ENCODE assay signal across 24 mouse cellular contexts in genomic region chr12:113277741-113278140, GRCm38 (mm10).
"Had no signal": no experiment of that assay in that cellular context is flagged by ENCODE, and none has a peak within 500 bp of the region (broad histone marks: within the 10 kb centered on the region; RNA-seq: fewer than 3 reads in every experiment).

No protein-coding gene starts in this region.

- H3K9me3 ChIP-seq: heart, embryonic 13.5 days; heart, embryonic 15.5 days; hindbrain, embryonic 10.5 days; hindbrain, embryonic 12.5 days; intestine, embryonic 15.5 days; limb, embryonic 13.5 days; limb, embryonic 15.5 days had no signal

- H3K9ac ChIP-seq: heart, embryonic 13.5 days; heart, embryonic 15.5 days; hindbrain, embryonic 12.5 days; hindbrain, embryonic 14.5 days; intestine, embryonic 15.5 days; limb, embryonic 13.5 days; limb, embryonic 15.5 days had no signal

- H3K36me3 ChIP-seq: heart, embryonic 13.5 days; heart, embryonic 15.5 days; hindbrain, embryonic 10.5 days; hindbrain, embryonic 12.5 days; intestine, embryonic 15.5 days; limb, embryonic 13.5 days; limb, embryonic 15.5 days had no signal

- H3K27ac ChIP-seq: heart, adult 2 months; heart, embryonic 13.5 days; heart, embryonic 15.5 days; hindbrain, embryonic 10.5 days; hindbrain, embryonic 12.5 days; hindbrain, embryonic 14.5 days; intestine, embryonic 15.5 days; layer of hippocampus, adult 2 months; left cerebral cortex, adult 2 months; limb, embryonic 13.5 days; limb, embryonic 15.5 days had no signal

- ATAC-seq: hindbrain, embryonic 16.5 days; inflammation-experienced regulatory T-cells, adult 6 months; intestine, embryonic 15.5 days; intestine, postnatal 0 days had no signal

- H3K4me1 ChIP-seq: heart, embryonic 13.5 days; heart, embryonic 15.5 days; hindbrain, embryonic 10.5 days; hindbrain, embryonic 12.5 days; intestine, embryonic 15.5 days; limb, embryonic 13.5 days; limb, embryonic 15.5 days had no signal

- H3K27me3 ChIP-seq: heart, embryonic 13.5 days; heart, embryonic 15.5 days; hindbrain, embryonic 12.5 days; intestine, embryonic 15.5 days; limb, embryonic 13.5 days; limb, embryonic 15.5 days had no signal

- DNase-seq: gastrocnemius, postnatal 14 days; gastrocnemius, postnatal 36 days; heart, adult 2 months; heart, postnatal 14 days; heart, postnatal 36 days; kidney, adult 18-20 months; kidney, adult 8-10 months; kidney, postnatal 10 days; kidney, postnatal 25 days; kidney, postnatal 4 days had no signal

- H3K4me2 ChIP-seq: heart, embryonic 11.5 days; heart, embryonic 13.5 days; heart, embryonic 15.5 days; hindbrain, embryonic 12.5 days; hindbrain, embryonic 14.5 days; intestine, embryonic 15.5 days; limb, embryonic 13.5 days; limb, embryonic 15.5 days had no signal

- H3K4me3 ChIP-seq: heart, adult 2 months; heart, embryonic 13.5 days; heart, embryonic 15.5 days; hindbrain, embryonic 10.5 days; hindbrain, embryonic 12.5 days; intestine, embryonic 15.5 days; layer of hippocampus, adult 2 months; left cerebral cortex, adult 2 months; limb, embryonic 13.5 days; limb, embryonic 15.5 days had no signal
